Mouse (Mus musculus): Measurements from ENCODE around the gene Klhl12. TPM values are rescaled to one million over a fixed set of nuclear protein-coding genes. Genes with fewer than 3 reads are reported as not detected.

Gene Klhl12
- total RNA-seq, 2 experiments from 2014 or later = 36.4 to 37.1 TPM

Other genes starting within 250 kb of the Klhl12 start
- 100 to 1,000 TPM; 175 to 206 TPM for gene Adora1, start 220.1 kb upstream of the Klhl12 start, total RNA-seq (2021)
- not detected for gene Myog, start 165.5 kb upstream of the Klhl12 start, total RNA-seq (2021)
- gene Ppfia4, start 122.6 kb upstream of the Klhl12 start, total RNA-seq (2021) = 10 to 100 TPM; 48.4 to 49.5 TPM
- 10 to 100 TPM; 80.1 to 87.0 TPM for gene Tmem183a, start 93.6 kb upstream of the Klhl12 start, total RNA-seq (2021)
- gene 4933406M09Rik, start 69.6 kb upstream of the Klhl12 start, total RNA-seq (2021) = not detected
- 10 to 100 TPM; 18.9 to 19.9 TPM for gene Cyb5r1, start 50.0 kb upstream of the Klhl12 start, total RNA-seq (2021)
- 10 to 100 TPM; 60.2 to 62.8 TPM for gene Adipor1, start 40.2 kb upstream of the Klhl12 start, total RNA-seq (2021)
- gene Rabif, start 39.1 kb downstream of the Klhl12 start, total RNA-seq (2021) = 10 to 100 TPM; 26.1 to 29.5 TPM
- gene Mgat4e, start 94.2 kb downstream of the Klhl12 start, total RNA-seq (2021) = not detected
- gene Kdm5b, start 104.6 kb downstream of the Klhl12 start, total RNA-seq (2021) = 10 to 100 TPM; 57.7 to 67.6 TPM
- gene Syt2, start 191.1 kb downstream of the Klhl12 start, total RNA-seq (2021) = 10 to 100 TPM; 49.4 to 71.5 TPM